In genomic region chr1:74778934-74779486, GRCm38 (mm10) we compare ENCODE assay signal across 20 mouse cellular contexts. TPM values are rescaled to one million over a fixed set of nuclear protein-coding genes. Genes with fewer than 3 reads are reported as not detected.
DNase-seq lines count a peak whose midpoint lies in the region; ATAC-seq lines count a peak whose summit lies in the region.
"Had no signal": no experiment of that assay in that cellular context is flagged by ENCODE, and none has a peak within 500 bp of the region (broad histone marks: within the 10 kb centered on the region; RNA-seq: fewer than 3 reads in every experiment).

No protein-coding gene starts in this region.

- ATAC-seq in megakaryocyte, adult 5-6 weeks (ENCODE audit: poor library complexity, severe bottlenecking), result no peak
- ATAC-seq: forebrain, embryonic 15.5 days; hindbrain, postnatal 0 days; inflammation-experienced regulatory T-cells, adult 6 months had no signal

- DNase-seq in ovary, adult 18-20 months (ENCODE audit: low spot score), result peak; percentile 75
- no peak for DNase-seq in ovary, postnatal 10 days (ENCODE audit: low spot score)
- peak; percentile 92 for DNase-seq in R1 (ENCODE audit: low read depth, low spot score)
- DNase-seq in testis, postnatal 10 days (ENCODE audit: low spot score), result peak; percentile 60
- no peak for DNase-seq in kidney, postnatal 14 days
- DNase-seq: adrenal gland, postnatal 10 days; adrenal gland, postnatal 36 days; cerebellum, adult 2 months; cerebellum, adult 9-11 months; cerebellum, postnatal 25 days; gastrocnemius, postnatal 25 days; heart, adult 18-20 months; heart, postnatal 14 days; heart, postnatal 4 days had no signal

RNA-seq across cellular contexts. Expression of gene Wnt6, which starts 7.3 kb away (rescaled TPM):
- 0.11 and 0.14 TPM in 2 replicates for total RNA-seq in megakaryocyte, adult 5-6 weeks (2015)
- total RNA-seq in megakaryocyte, adult 5-6 weeks (2017), result 0.55 and 1.1 TPM in 2 replicates
- total RNA-seq: common myeloid progenitor, adult 5-6 weeks; MEL had no signal

RNA-seq across cellular contexts. Expression of gene Wnt10a, which starts 12.3 kb away (rescaled TPM):
- not detected in 2 replicates for total RNA-seq in megakaryocyte, adult 5-6 weeks (2015)
- not detected in 2 replicates for total RNA-seq in megakaryocyte, adult 5-6 weeks (2017)
- total RNA-seq: common myeloid progenitor, adult 5-6 weeks; gastrocnemius, postnatal 25 days; heart, adult 18-20 months; heart, postnatal 14 days; heart, postnatal 4 days; MEL had no signal

RNA-seq across cellular contexts. Expression of gene Prkag3, which starts 30.0 kb away (rescaled TPM):
- total RNA-seq in megakaryocyte, adult 5-6 weeks (2015), result not detected in 2 replicates
- total RNA-seq in megakaryocyte, adult 5-6 weeks (2017), result not detected in 2 replicates
- total RNA-seq: common myeloid progenitor, adult 5-6 weeks; hindbrain, postnatal 0 days; MEL had no signal

Comparison
In these comparisons a context has a peak if more than half of its experiments do, and no peak if none do; other contexts are left out.
1. DNase-seq: peak in ovary, adult 18-20 months (single experiment), R1 (single experiment) and testis, postnatal 10 days (single experiment); none in ovary, postnatal 10 days (single experiment) and kidney, postnatal 14 days (single experiment).